Mouse (Mus musculus) liver, postnatal 0 days (tissue): ENCODE data around the gene Foxd1. TPM values are rescaled to one million over a fixed set of nuclear protein-coding genes. Genes with fewer than 3 reads are reported as not detected.

ENCODE experiments used
- ATAC-seq: fragments of 200-750 bp; cut with Nextera tagmentation; 2 replicates; pipeline ENCODE4 v1.8.0; 2017; ENCODE audit warnings: mild to moderate bottlenecking, moderate library complexity
- DNase-seq: peaks from one replicate; pipeline ENCODE4 v3.0.0-alpha.2; 2016
- H3K27ac ChIP-seq: fragments of 300-500 bp; sonication (generic); 2 replicates; pipeline ENCODE4 v1.5.1; 2014; ENCODE audit warnings: antibody characterized with exemption, moderate library complexity, mild to moderate bottlenecking, low read depth
- H3K27me3 ChIP-seq: fragments of 300-500 bp; sonication (generic); 2 replicates; pipeline ENCODE4 v1.6.1; 2014; ENCODE audit warnings: low read length, control low read depth, mixed read lengths; ENCODE audit not compliant: insufficient read depth
- H3K36me3 ChIP-seq: fragments of 300-500 bp; sonication (generic); replicated peaks from 2 replicates; pipeline ENCODE4 v1.6.1; 2014; ENCODE audit warnings: mild to moderate bottlenecking, control low read depth, low read length, moderate library complexity, mixed read lengths; ENCODE audit not compliant: insufficient read depth
- H3K4me1 ChIP-seq: fragments of 300-500 bp; sonication (generic); 2 replicates; pipeline ENCODE4 v1.6.1; 2014; ENCODE audit warnings: antibody characterized with exemption, mild to moderate bottlenecking, control low read depth; ENCODE audit not compliant: insufficient read depth
- H3K4me2 ChIP-seq: fragments of 300-500 bp; sonication (generic); 2 replicates; pipeline ENCODE4 v1.6.1; 2014; ENCODE audit warnings: low read depth, mild to moderate bottlenecking, low read length, moderate library complexity, mixed read lengths
- H3K4me3 ChIP-seq: fragments of 300-500 bp; sonication (generic); 2 replicates; pipeline ENCODE4 v1.5.1; 2014; ENCODE audit warnings: low read depth, low read length
- H3K9ac ChIP-seq: fragments of 300-500 bp; sonication (generic); replicated peaks from 2 replicates; pipeline ENCODE4 v1.6.1; 2014; ENCODE audit warnings: mild to moderate bottlenecking, moderate library complexity
- H3K9me3 ChIP-seq: fragments of 300-500 bp; sonication (generic); 2 replicates; pipeline ENCODE4 v1.6.1; 2016; ENCODE audit warnings: mild to moderate bottlenecking, control low read depth, low read length, mixed read lengths
- CTCF ChIP-seq: sonication (generic); IDR thresholded peaks from 2 replicates; pipeline ENCODE4 v1.5.1; 2016; ENCODE audit warnings: antibody characterized with exemption, low read depth
- EP300 ChIP-seq: IDR thresholded peaks from 2 replicates; pipeline ENCODE4 v1.6.1; 2016; ENCODE audit warnings: antibody characterized with exemption, low read depth, mild to moderate bottlenecking
- WGBS: fragments of 180-500 bp; shearing (Covaris S2); extraction: QIAGEN DNeasy Blood & Tissue Kit; methylation state at CpG from one replicate; pipeline ENCODE4 v1.1.7; 2014; ENCODE audit not compliant: insufficient replicate concordance; 5-methylcytosine and 5-hydroxymethylcytosine counted together
- polyA plus RNA-seq: library from polyadenylated mRNA; unstranded; fragments of >200 nt; fragmentation: Nextera tagmentation; extraction: Ambion mirVana; gene quantifications from 2 replicates; pipeline ENCODE4 v1.2.1, GENCODE M21; 2015

Gene Foxd1
- polyA plus RNA-seq, 1 experiment from 2014 or later, result not detected

DNA sequence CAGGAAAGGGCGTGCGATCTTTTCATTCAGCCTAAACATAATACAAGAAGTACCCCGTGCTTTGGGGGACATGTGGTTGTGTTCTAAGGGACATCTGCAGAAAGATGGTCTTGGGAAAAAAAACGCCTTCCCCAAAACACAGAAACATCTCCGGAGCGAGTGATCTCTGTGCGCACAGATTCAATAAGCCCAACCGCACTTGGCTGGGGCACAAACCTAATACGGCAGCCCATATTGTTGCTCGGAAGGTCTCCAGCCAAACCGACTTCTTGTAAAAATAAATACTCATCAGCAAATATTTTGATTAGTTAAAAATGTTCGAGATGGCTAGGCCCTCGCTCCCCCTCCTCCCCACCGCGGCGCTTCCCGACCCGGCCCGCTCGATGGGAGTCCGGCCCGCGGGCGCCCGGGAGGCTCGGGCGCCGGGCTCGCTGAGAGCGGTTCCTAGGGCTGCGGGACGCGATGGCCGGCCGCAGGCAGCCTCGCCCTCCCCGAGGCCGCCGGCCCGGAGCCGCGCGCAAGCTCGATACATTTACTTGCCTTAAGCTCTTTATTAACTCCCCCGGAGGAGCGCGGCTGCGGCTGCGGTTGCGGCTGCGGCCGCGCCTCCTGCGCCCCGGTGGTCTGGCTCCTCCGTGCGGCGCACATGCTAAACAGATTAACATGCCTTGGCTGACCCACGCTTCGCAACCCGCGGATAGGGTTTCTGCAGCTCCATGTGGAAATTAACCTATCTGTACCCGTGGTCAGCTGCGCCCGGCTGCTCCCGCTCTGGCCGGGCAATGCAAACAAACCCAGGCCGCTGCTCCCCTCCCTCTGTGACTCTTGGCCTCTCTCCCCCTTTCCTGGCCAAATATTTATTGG lies 37.0 kb downstream of the Foxd1 start:
- ATAC-seq, result no peak
- Histone ChIP-seq H3K9me3 (peaks cover 6% of the 10 kb centered on the region), H3K36me3 (no peaks in the 10 kb centered on the region), H3K9ac (no peak overlapping the region), H3K4me1 (peaks cover 5% of the 10 kb centered on the region; the same call in 1 of the 2 replicates), H3K4me2 (peak overlapping the region; percentile 64), H3K27ac (no peak overlapping the region), H3K27me3 (peaks cover 51% of the 10 kb centered on the region), H3K4me3 (peak overlapping the region; percentile 33)
- DNase-seq, result peak; percentile 18
- 1% methylated on average over 63 of the region's 68 CpGs for WGBS
- TF ChIP-seq EP300, result no peak
- TF ChIP-seq CTCF, result no peak

DNA sequence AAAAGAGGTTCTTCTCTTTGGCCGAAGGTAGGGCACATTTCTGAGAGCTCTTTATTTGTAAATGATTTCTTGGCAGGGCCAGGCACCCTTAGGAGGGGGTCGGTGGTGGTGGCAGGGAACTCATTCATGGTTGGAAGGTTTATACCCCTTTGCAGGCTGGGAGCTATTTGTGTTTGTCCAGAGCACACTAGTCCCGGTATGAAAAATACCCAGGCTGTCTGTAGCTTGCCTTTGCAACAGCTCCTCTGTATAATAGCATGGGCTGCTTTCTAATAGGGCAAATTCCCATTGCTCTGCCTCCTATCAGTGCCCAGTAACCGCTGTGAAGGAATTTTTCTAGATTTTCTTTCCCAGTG lies 37.6 kb downstream of the Foxd1 start:
- peaks cover 5% of the 10 kb centered on the region; the same call in 1 of the 2 replicates for H3K4me1 ChIP-seq
- H3K36me3 ChIP-seq, result no peaks in the 10 kb centered on the region
- WGBS, result 3% methylated on average over 4 of the region's 4 CpGs
- ATAC-seq (no peak), DNase-seq (no peak)
- no peak for TF ChIP-seq CTCF
- H3K27me3 ChIP-seq, result peaks cover 51% of the 10 kb centered on the region
- no peak overlapping the region for H3K27ac ChIP-seq
- peaks cover under 1% of the 10 kb centered on the region; the same call in 1 of the 2 replicates for H3K9me3 ChIP-seq
- H3K4me3 ChIP-seq, result peak overlapping the region; percentile 33; the same call in 1 of the 2 replicates
- H3K9ac ChIP-seq, result no peak overlapping the region
- H3K4me2 ChIP-seq, result peak overlapping the region; percentile 64

DNA sequence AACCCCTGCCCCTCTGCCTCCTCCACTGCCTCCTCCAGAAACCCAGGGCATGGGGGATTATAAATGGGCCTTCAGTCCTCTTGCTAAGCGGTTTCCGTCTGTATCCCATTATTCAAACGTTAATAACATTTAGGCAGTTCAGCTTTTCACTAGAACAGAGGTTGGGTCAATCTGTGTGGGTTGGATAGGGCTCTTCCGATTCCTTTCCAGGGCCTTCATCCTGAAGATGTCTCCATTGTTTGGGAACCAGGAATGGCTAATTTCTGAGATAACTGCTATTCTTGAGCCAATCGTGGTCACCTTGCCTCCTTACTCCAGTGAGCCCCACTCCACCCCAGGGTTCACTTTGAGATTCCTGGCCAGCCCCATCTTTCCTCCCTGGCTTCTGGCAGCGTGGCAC lies 38.0 kb downstream of the Foxd1 start:
- TF ChIP-seq CTCF (no peak), EP300 (no peak)
- 32% methylated on average over 6 of the region's 6 CpGs for WGBS
- DNase-seq (no peak), ATAC-seq (no peak)
- peaks cover 5% of the 10 kb centered on the region; the same call in 1 of the 2 replicates for H3K4me1 ChIP-seq
- H3K9ac ChIP-seq, result no peak overlapping the region
- no peaks in the 10 kb centered on the region for H3K9me3 ChIP-seq
- no peaks in the 10 kb centered on the region for H3K36me3 ChIP-seq
- H3K27me3 ChIP-seq, result peaks cover 48% of the 10 kb centered on the region
- no peak overlapping the region for H3K4me2 ChIP-seq
- H3K4me3 ChIP-seq, result no peak overlapping the region
- H3K27ac ChIP-seq, result no peak overlapping the region

- H3K36me3 ChIP-seq, result no peaks in the 10 kb centered on the region
- 22% methylated on average over 10 of the region's 10 CpGs for WGBS
- peaks cover 5% of the 10 kb centered on the region; the same call in 1 of the 2 replicates for H3K4me1 ChIP-seq
- peaks cover 46% of the 10 kb centered on the region for H3K27me3 ChIP-seq
- TF ChIP-seq CTCF (no peak), EP300 (no peak)
- no peak overlapping the region for H3K9ac ChIP-seq
- no peak overlapping the region for H3K4me2 ChIP-seq
- H3K27ac ChIP-seq, result no peak overlapping the region
- no peak for ATAC-seq
- H3K9me3 ChIP-seq, result no peaks in the 10 kb centered on the region
- no peak for DNase-seq
- H3K4me3 ChIP-seq, result no peak overlapping the region
Measured at GRCm38 (mm10) chr13:98393356-98394070, 39.5 kb downstream of the Foxd1 start.

Other genes with a start within 250 kb of the Foxd1 start
- 0.57 and 0.74 TPM in 2 replicates for gene Arhgef28, start 147.8 kb upstream of the Foxd1 start, polyA plus RNA-seq
- 5.7 and 7.5 TPM in 2 replicates for gene Utp15, start 91.2 kb upstream of the Foxd1 start, polyA plus RNA-seq
- gene Ankra2, start 91.2 kb upstream of the Foxd1 start, polyA plus RNA-seq, result 8.5 and 8.6 TPM in 2 replicates
- not detected in 2 replicates for gene Gm21976, start 74.4 kb upstream of the Foxd1 start, polyA plus RNA-seq
- gene Btf3, start 37.2 kb upstream of the Foxd1 start, polyA plus RNA-seq, result 306 and 312 TPM in 2 replicates
- 0.63 and 0.84 TPM in 2 replicates for gene Gm10320, start 137.8 kb downstream of the Foxd1 start, polyA plus RNA-seq